Mouse (Mus musculus): ENCODE data around the gene Gtf3c3.

GRCm38 (mm10) chr1:54443641-54444040, 4.9 kb upstream of the Gtf3c3 start:
- no peak for TF ChIP-seq CTCF (IDR thresholded peaks at IDR 0.05; ENCODE audit: low read depth)
- no peak for TF ChIP-seq EP300 (IDR thresholded peaks at IDR 0.05; ENCODE audit: low read depth)
